Mouse (Mus musculus) midbrain, embryonic 15.5 days (tissue): ENCODE measurements at regions not wholly inside any gene's neighbourhood (a gene's known extent, or its start where the extent isn't known, plus 50 kb on each side); places are given as distances from the start of the nearest gene placed in this dataset.

Experiments used
- ATAC-seq: fragments of 200-750 bp; cut with Nextera tagmentation; replicated peaks from 2 replicates; pipeline ENCODE4 v1.8.0; 2017; ENCODE audit warnings: moderate TSS enrichment
- H3K27ac ChIP-seq: fragments of 300-500 bp; sonication (generic); 2 replicates; pipeline ENCODE4 v1.5.1; 2015; ENCODE audit warnings: mild to moderate bottlenecking, inconsistent platforms
- H3K27me3 ChIP-seq: fragments of 300-500 bp; sonication (generic); replicated peaks from 2 replicates; pipeline ENCODE4 v1.6.1; 2015; ENCODE audit warnings: inconsistent platforms
- H3K36me3 ChIP-seq: fragments of 300-500 bp; sonication (generic); replicated peaks from 2 replicates; pipeline ENCODE4 v1.6.1; 2015; ENCODE audit warnings: inconsistent platforms
- H3K4me1 ChIP-seq: fragments of 300-500 bp; sonication (generic); 2 replicates; pipeline ENCODE4 v1.6.1; 2015; ENCODE audit warnings: inconsistent platforms
- H3K4me2 ChIP-seq: fragments of 300-500 bp; sonication (generic); 2 replicates; pipeline ENCODE4 v1.6.1; 2015; ENCODE audit warnings: inconsistent platforms, mild to moderate bottlenecking, moderate library complexity
- H3K4me3 ChIP-seq: fragments of 300-500 bp; sonication (generic); 2 replicates; pipeline ENCODE4 v1.5.1; 2015; ENCODE audit warnings: mild to moderate bottlenecking, inconsistent platforms
- H3K9ac ChIP-seq: fragments of 300-500 bp; sonication (generic); 2 replicates; pipeline ENCODE4 v1.6.1; 2015; ENCODE audit warnings: mild to moderate bottlenecking, inconsistent platforms
- H3K9me3 ChIP-seq: fragments of 300-500 bp; sonication (generic); 2 replicates; pipeline ENCODE4 v1.6.1; 2016; ENCODE audit warnings: inconsistent platforms
- WGBS: fragments of 180-500 bp; shearing (Covaris S2); methylation state at CpG from one replicate; pipeline ENCODE4 v1.1.7; 2015; ENCODE audit warnings: mixed read lengths; 5-methylcytosine and 5-hydroxymethylcytosine counted together

DNA sequence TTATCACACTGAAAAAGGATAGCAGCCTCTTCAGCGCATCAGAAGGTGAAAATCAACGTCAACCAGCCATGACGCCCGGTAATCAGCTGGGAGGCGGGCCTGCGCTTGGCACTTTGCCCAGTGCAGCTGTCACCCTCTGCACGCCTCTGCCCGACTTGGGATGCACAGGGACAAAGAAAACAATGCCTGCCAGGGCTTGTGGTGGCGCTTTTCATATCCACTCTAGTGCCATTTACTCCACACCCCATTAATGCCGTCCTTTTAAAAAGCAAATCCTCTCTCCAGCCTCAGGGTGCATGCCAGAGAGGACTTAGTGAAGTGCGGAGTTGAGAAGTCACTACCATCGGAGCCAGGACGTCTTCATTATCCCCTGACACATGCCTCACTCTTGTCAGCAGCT lies 204.5 kb upstream of the Sulf2 start:
- Histone ChIP-seq H3K9me3 (no peaks in the 10 kb centered on the region), H3K27me3 (no peaks in the 10 kb centered on the region; the same call in 1 of the 2 replicates), H3K4me2 (no peak overlapping the region), H3K4me3 (no peak overlapping the region), H3K36me3 (no peaks in the 10 kb centered on the region), H3K4me1 (peaks cover 22% of the 10 kb centered on the region), H3K27ac (peak overlapping the region; percentile 72), H3K9ac (no peak overlapping the region)
- 9% methylated on average over 13 of the region's 13 CpGs for WGBS
- ATAC-seq, result peak; percentile 81

DNA sequence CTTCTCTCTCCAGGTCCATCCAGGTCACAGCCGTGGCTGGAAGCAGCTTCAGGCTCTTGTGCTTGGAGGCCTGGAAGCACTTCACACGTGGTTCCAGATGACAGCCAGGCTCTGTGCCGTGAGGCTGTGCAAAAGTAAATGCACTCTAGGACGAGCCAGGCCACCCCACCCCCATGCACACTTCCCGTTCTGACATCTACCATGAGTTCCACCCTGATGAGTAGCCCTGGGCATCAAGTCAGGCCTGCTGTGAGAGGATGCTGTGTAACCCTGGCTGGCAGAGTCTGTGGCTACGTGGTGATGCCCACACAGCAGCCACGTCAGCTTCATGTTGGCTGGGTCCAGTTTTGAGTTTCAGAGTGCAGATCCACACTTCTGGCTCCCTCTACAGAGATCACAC lies 202.4 kb upstream of the Sulf2 start:
- no peak overlapping the region for H3K4me3 ChIP-seq
- 70% methylated on average over 7 of the region's 7 CpGs for WGBS
- H3K9ac ChIP-seq, result no peak overlapping the region
- peaks cover 35% of the 10 kb centered on the region for H3K4me1 ChIP-seq
- H3K36me3 ChIP-seq, result no peaks in the 10 kb centered on the region
- H3K9me3 ChIP-seq, result no peaks in the 10 kb centered on the region
- no peaks in the 10 kb centered on the region; the same call in 1 of the 2 replicates for H3K27me3 ChIP-seq
- no peak overlapping the region for H3K4me2 ChIP-seq
- H3K27ac ChIP-seq, result no peak overlapping the region
- ATAC-seq, result no peak

DNA sequence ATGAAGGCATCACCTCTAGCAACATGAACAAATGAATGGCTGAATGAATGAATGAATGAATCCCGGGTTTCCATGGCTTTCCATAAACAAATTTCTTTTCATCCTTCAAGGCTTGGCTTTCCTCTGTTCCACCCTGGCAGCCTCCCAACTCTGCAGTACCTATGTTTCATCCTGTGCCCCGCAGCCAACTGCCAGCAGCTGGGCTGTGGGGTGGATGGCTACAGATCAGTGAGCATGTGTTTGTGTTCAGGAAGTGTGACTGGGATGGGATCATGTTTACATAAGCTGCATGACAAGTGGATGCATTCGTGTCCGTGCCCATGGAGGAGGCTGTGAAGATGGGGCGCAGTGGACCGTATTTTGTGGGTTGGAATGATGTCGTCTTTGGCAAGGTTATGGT lies 200.5 kb upstream of the Sulf2 start:
- Histone ChIP-seq H3K9ac (no peak overlapping the region), H3K4me1 (peaks cover 35% of the 10 kb centered on the region), H3K4me2 (no peak overlapping the region), H3K9me3 (no peaks in the 10 kb centered on the region), H3K36me3 (no peaks in the 10 kb centered on the region), H3K27ac (no peak overlapping the region), H3K27me3 (peaks cover 4% of the 10 kb centered on the region; the same call in 1 of the 2 replicates), H3K4me3 (no peak overlapping the region)
- WGBS, result 53% methylated on average over 7 of the region's 7 CpGs
- no peak for ATAC-seq

DNA sequence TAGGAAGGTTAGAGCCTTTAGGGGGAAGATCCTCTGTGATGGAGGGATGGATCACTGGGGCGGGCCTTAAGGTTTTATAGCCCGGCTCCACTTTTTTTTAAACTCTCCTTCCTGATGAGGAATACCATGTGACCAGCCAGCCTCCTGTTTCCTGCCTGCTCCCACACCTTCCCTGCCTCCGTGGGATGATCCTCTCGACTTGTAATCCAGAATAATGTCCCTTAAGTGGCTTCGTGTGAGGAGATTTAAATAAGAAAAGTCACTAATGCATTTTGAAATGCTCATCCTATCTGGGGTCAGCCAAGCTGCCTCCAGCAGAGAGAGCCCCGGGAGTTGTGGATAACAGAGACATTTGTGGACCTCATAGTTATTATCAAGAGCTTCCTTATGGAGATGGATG lies 200.0 kb upstream of the Sulf2 start:
- no peak for ATAC-seq
- 37% methylated on average over 6 of the region's 6 CpGs for WGBS
- peaks cover 7% of the 10 kb centered on the region; the same call in 1 of the 2 replicates for H3K27me3 ChIP-seq

DNA sequence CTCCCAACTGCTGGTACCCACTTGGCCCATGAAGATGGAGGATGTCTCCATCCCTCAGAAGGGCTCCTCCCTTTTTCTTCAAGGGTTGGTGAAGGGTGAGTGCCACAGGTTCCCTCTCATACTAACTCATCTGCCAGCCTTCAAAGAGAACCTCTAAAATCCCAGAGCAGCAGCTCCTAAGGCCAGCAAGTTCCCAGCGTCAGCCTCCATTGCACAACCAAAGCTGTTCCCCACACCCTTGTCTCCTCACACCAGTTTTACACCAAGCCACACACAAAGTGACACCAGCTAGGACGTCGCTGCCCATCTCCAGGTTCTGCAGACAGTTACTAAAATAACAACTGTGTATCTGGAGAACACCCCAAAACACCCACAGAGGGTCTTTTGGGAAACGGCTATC lies 198.9 kb upstream of the Sulf2 start:
- peaks cover 21% of the 10 kb centered on the region for H3K4me1 ChIP-seq
- no peak overlapping the region for H3K27ac ChIP-seq
- H3K36me3 ChIP-seq, result no peaks in the 10 kb centered on the region
- 94% methylated on average over 4 of the region's 4 CpGs for WGBS
- no peak overlapping the region for H3K4me2 ChIP-seq
- H3K9me3 ChIP-seq, result no peaks in the 10 kb centered on the region
- ATAC-seq, result no peak
- H3K27me3 ChIP-seq, result peaks cover 7% of the 10 kb centered on the region; the same call in 1 of the 2 replicates
- H3K4me3 ChIP-seq, result no peak overlapping the region
- H3K9ac ChIP-seq, result no peak overlapping the region

More for the DNA sequence above, 200.0 kb upstream of the Sulf2 start:
- Histone ChIP-seq H3K4me1 (peaks cover 31% of the 10 kb centered on the region), H3K9me3 (no peaks in the 10 kb centered on the region), H3K9ac (no peak overlapping the region), H3K36me3 (no peaks in the 10 kb centered on the region), H3K4me2 (no peak overlapping the region), H3K27ac (no peak overlapping the region), H3K4me3 (no peak overlapping the region)

DNA sequence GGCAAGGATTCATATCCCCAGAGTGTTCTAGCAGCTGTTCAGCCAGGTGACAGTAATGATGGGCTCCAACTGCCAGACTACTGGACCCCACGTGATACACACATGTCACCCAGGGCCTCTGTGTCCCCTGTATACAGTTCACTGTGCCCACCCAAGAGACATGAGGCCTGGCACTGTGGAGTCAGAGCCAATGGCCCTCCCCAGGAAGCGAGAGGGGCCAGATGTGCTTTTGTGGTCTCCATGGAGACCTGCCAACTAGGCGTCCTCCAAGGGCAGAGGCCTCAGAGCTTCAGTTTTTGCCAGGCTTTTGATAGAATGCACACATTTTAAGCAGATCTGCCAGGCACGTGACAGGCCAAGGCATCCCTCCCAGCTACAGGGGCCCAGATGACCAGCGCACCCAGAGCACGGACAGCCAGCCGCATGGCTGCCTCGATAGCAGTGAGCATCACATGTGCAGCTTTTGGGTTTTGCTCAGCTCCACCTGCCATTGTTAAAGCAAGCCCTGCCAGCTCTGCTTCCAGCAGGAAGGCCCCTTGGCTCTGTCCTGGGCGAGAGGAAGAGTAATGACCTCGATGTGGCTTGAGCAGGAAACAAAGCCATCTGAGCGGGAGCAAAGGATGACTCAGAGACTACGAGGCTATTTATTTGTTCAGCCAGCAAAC lies 198.1 kb upstream of the Sulf2 start:
- peak; percentile 54; the same call in 1 of the 2 replicates for ATAC-seq
- no peak overlapping the region for H3K4me2 ChIP-seq
- H3K27me3 ChIP-seq, result peaks cover 7% of the 10 kb centered on the region; the same call in 1 of the 2 replicates
- no peaks in the 10 kb centered on the region for H3K9me3 ChIP-seq
- no peak overlapping the region for H3K27ac ChIP-seq
- no peak overlapping the region for H3K4me3 ChIP-seq
- H3K9ac ChIP-seq, result no peak overlapping the region
- peaks cover 24% of the 10 kb centered on the region for H3K4me1 ChIP-seq
- WGBS, result 43% methylated on average over 12 of the region's 12 CpGs
- H3K36me3 ChIP-seq, result no peaks in the 10 kb centered on the region

DNA sequence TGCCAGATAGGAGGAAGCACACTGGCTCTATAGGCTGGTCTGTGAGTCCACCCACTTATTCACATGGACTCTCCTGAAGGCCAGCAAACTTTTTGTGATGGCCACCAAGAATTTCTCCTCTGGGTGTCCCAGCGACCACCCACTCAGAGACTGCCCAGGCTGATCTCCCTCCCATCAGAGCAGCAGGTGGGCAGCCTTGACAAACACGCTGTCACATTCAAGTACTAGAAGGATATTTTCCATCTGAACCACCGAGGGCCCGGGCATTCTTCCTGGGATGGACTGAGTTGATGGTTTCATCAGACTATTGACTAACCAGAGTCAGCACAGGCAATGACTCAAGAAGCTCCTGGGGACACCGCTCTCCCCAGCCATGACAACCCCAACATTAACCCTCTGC lies 196.5 kb upstream of the Sulf2 start:
- Histone ChIP-seq H3K27me3 (0 out of 2 replicates have a peak, but pooled peaks cover 12% of the 10 kb centered on the region), H3K36me3 (no peaks in the 10 kb centered on the region), H3K9me3 (no peaks in the 10 kb centered on the region), H3K9ac (no peak overlapping the region), H3K4me1 (peaks cover 29% of the 10 kb centered on the region), H3K4me3 (no peak overlapping the region), H3K4me2 (no peak overlapping the region), H3K27ac (no peak overlapping the region)
- no peak for ATAC-seq
- WGBS, result 75% methylated on average over 5 of the region's 5 CpGs

DNA sequence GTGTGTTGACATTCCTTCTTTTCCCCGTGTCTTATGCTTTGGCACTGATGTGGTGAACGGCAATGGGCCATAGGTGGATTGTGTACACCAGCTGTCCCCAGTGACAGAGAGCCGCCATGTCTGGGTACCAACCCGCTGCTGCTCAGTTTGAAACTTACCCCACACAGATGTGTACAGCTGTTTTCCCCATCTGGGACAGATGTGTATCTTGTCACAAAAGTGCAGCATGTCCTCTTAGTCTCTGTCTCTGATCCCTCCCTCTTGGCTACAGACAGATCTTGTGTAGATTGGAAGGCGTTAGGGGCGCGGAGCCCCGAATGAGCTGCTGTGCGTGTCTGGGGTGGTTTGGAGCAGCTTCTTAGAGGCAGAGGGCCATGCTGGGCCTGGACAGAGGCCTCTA lies 196.1 kb upstream of the Sulf2 start:
- H3K9ac ChIP-seq, result no peak overlapping the region
- H3K4me1 ChIP-seq, result peaks cover 33% of the 10 kb centered on the region
- no peak for ATAC-seq
- 88% methylated on average over 9 of the region's 9 CpGs for WGBS
- H3K27ac ChIP-seq, result no peak overlapping the region
- no peak overlapping the region for H3K4me3 ChIP-seq
- H3K9me3 ChIP-seq, result no peaks in the 10 kb centered on the region
- H3K27me3 ChIP-seq, result 0 out of 2 replicates have a peak, but pooled peaks cover 12% of the 10 kb centered on the region
- H3K4me2 ChIP-seq, result no peak overlapping the region
- H3K36me3 ChIP-seq, result no peaks in the 10 kb centered on the region

DNA sequence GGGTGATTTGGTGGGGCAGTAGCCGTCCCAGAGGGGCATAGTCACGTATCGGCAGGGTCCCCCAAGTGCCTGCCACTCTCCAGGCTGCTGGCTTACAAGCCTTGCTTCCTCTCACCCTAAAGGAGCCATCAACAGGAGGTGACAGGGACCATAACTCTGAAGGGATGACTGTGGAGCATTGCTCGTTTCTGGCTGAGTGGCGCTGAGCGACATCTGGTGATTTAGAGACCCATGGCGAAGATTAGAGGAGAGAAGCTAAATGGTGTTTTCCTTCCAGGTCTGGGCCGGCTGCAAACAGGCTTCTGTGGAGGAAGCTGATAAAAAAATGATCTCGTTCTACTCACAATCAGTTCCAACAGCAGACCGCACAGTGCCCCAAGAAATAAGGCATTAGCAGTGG lies 193.2 kb upstream of the Sulf2 start:
- no peak for ATAC-seq
- Histone ChIP-seq H3K27ac (0 out of 2 replicates have a peak overlapping the region, but pooled peaks have one; percentile 15), H3K36me3 (no peaks in the 10 kb centered on the region), H3K27me3 (0 out of 2 replicates have a peak, but pooled peaks cover 12% of the 10 kb centered on the region), H3K9me3 (no peaks in the 10 kb centered on the region), H3K4me2 (no peak overlapping the region), H3K4me3 (no peak overlapping the region), H3K9ac (no peak overlapping the region), H3K4me1 (peaks cover 39% of the 10 kb centered on the region)
- WGBS, result 57% methylated on average over 10 of the region's 10 CpGs

DNA sequence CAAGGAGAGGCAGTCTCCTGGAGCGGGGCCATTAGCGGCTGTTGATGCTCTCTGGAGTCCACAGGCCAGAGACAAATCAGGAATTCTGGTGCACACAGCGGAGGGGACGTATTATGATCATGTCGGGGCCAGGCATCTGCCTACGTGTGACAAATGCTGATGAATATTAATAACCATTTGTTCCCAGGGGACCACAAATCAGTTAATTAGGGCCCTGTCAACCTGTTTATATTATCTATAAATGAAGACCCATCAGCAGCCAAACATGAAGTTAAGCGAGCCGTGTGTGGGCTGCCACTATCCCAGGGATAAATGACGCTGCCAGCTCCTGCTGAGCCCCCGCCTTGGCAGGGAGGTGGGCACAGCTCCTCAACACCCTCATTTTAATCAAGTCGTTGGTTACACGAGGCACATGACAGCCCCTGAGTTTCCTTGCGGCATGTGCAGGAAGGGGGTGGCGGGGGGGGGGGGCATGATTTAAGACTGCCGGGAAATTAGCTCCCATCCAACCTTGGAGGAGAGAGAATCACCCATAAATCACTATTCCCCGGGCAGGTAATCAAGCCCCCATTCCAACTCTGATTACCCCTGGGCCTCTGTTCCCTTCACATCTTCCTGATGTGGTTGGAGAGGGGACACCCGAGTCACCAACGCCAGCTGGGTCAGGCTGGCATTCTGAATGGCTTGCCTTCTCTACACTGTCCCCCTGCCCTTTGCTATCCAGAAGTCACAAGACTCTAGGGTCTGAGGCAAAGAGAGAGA lies 191.1 kb upstream of the Sulf2 start:
- Histone ChIP-seq H3K4me2 (no peak overlapping the region), H3K4me3 (no peak overlapping the region), H3K36me3 (no peaks in the 10 kb centered on the region), H3K27ac (0 out of 2 replicates have a peak overlapping the region, but pooled peaks have one; percentile 14), H3K9ac (no peak overlapping the region), H3K27me3 (0 out of 2 replicates have a peak, but pooled peaks cover 12% of the 10 kb centered on the region), H3K4me1 (peaks cover 33% of the 10 kb centered on the region), H3K9me3 (no peaks in the 10 kb centered on the region)
- WGBS, result 21% methylated on average over 18 of the region's 18 CpGs
- ATAC-seq, result peak; percentile 60

DNA sequence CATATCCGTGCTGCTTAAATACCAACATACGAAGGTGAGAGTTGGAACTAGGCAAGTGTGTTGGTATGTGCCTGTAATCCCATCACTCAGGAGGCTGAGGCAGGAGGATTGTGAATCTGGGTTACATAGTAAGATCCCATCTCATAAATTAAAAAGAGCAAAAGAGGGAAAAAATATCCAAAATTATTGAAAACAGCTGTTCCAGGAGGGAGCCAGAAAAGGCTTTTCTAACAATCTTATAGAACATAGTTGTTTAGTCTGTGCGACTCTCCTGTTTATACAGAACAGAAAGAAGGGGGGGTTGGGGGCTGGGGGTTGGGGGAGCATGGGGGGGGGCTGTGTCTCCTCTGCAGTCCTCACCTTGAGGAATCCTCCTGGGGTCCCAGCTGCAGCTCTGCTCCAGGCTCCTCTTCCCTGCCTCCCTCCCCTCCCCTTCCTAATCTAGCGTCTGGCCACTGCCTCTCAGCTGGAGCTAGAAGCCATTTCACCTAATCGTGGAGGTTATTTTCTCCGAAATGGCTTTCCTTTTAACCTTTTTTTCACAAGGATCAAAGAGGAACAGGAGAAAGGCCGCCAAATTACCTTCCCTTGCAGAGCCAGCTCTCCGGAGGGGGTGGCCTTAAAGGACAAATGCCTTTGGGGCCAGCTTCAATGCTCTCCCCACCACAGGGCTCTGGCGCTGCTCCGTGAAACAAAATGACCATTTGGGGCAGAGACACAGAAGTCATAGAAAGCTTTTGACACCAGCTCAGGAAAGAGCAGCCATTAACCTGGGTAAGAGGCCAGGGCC lies 188.3 kb upstream of the Sulf2 start:
- H3K9ac ChIP-seq, result no peak overlapping the region
- no peaks in the 10 kb centered on the region for H3K36me3 ChIP-seq
- no peaks in the 10 kb centered on the region for H3K9me3 ChIP-seq
- H3K4me3 ChIP-seq, result no peak overlapping the region
- H3K27me3 ChIP-seq, result 0 out of 2 replicates have a peak, but pooled peaks cover 5% of the 10 kb centered on the region
- no peak for ATAC-seq
- 25% methylated on average over 10 of the region's 10 CpGs for WGBS
- H3K4me1 ChIP-seq, result peaks cover 32% of the 10 kb centered on the region
- H3K27ac ChIP-seq, result 0 out of 2 replicates have a peak overlapping the region, but pooled peaks have one; percentile 26
- H3K4me2 ChIP-seq, result no peak overlapping the region

DNA sequence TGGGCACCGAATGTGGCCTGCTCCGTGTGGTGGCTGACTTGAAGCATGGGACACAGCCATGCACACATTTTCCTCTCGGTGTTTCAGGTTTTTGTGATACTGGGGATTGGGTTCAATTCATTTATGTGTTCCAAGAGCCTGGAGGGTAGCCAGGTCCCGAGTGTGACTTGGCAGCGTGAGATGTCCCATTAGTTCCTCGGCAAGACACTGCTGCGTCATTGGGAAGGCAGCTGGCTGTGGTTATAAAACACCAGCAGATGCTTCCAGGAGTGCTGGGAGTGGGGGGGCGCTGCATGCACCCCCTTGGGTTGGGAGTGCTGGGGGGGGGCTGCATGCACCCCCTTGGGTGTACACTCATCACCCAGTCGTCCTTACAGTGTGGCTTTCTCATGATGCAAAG lies 186.9 kb upstream of the Sulf2 start:
- H3K4me3 ChIP-seq, result no peak overlapping the region
- peaks cover 31% of the 10 kb centered on the region for H3K4me1 ChIP-seq
- no peak overlapping the region for H3K9ac ChIP-seq
- H3K27ac ChIP-seq, result no peak overlapping the region
- H3K27me3 ChIP-seq, result 0 out of 2 replicates have a peak, but pooled peaks cover 3% of the 10 kb centered on the region
- no peaks in the 10 kb centered on the region for H3K36me3 ChIP-seq
- ATAC-seq, result no peak
- no peaks in the 10 kb centered on the region for H3K9me3 ChIP-seq
- WGBS, result 67% methylated on average over 9 of the region's 9 CpGs
- no peak overlapping the region for H3K4me2 ChIP-seq
